ENCODE assay signal across 10 mouse cellular contexts in the genomic region with DNA sequence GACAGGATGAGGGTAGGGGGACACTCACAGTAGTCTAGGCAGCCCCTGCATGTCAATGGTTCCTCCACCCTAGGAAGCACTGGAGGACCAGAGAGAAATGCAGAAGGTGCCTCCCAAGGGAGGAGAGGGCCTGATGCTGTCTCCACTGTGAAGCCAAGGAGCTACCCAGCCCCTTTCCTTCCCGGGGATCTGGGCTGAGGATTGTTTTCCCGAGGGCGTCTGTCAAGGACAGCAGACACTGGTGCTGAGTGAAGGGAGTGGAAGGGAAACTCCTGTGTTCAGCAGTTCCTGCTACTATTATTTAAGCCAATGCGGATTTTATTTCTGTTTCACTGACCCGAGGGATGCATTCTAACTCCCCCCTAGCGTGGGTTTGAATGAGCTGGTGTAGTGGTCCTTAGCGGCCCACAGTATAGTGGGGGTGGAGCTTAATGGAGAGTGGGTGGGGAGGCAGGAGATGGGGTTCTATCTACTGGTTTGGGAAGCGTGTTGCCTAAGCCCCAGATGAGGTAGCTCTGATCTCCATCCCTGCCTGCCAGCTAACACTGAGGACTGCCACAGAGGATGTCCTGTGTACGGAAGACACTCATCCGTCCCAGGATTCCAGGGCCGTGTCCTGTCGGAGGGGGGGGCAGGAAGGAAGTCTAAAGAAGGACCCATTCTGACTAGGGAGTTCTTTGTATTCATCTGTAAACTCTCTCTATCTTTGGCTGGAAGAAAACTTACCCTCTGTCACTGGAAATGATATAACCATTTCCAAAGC. TPM values are rescaled to one million over a fixed set of nuclear protein-coding genes. Genes with fewer than 3 reads are reported as not detected.
A peak's percentile ranks its signal among the peaks of the same experiment; 100 is the strongest.
DNase-seq lines count a peak whose midpoint lies in the region; ATAC-seq lines count a peak whose summit lies in the region.
"Had no signal": no experiment of that assay in that cellular context is flagged by ENCODE, and none has a peak within 500 bp of the region (broad histone marks: within the 10 kb centered on the region; RNA-seq: fewer than 3 reads in every experiment).

No protein-coding gene starts in this region.

- H3K9ac ChIP-seq in hindbrain, embryonic 12.5 days: no peak overlapping the region
- H3K9ac ChIP-seq in limb, embryonic 15.5 days: no peak overlapping the region
- H3K9ac ChIP-seq in midbrain, embryonic 16.5 days (ENCODE audit: low read depth, low read length): no peak overlapping the region

- no peaks in the 10 kb centered on the region for H3K36me3 ChIP-seq in hindbrain, embryonic 12.5 days
- no peaks in the 10 kb centered on the region for H3K36me3 ChIP-seq in limb, embryonic 15.5 days
- H3K36me3 ChIP-seq in midbrain, embryonic 16.5 days (ENCODE audit: control insufficient read depth, insufficient read depth, low read length): no peaks in the 10 kb centered on the region

- no peak overlapping the region for H3K4me2 ChIP-seq in hindbrain, embryonic 12.5 days (replicated peaks)
- H3K4me2 ChIP-seq in limb, embryonic 15.5 days: no peak overlapping the region
- no peak overlapping the region for H3K4me2 ChIP-seq in midbrain, embryonic 16.5 days (ENCODE audit: low read length)

- H3K9me3 ChIP-seq in hindbrain, embryonic 12.5 days (replicated peaks): no peaks in the 10 kb centered on the region
- H3K9me3 ChIP-seq in limb, embryonic 15.5 days: no peaks in the 10 kb centered on the region
- H3K9me3 ChIP-seq in midbrain, embryonic 16.5 days (replicated peaks; ENCODE audit: control insufficient read depth, low read length, poor library complexity, severe bottlenecking): no peaks in the 10 kb centered on the region

- no peaks in the 10 kb centered on the region for H3K27me3 ChIP-seq in hindbrain, embryonic 12.5 days
- no peaks in the 10 kb centered on the region for H3K27me3 ChIP-seq in limb, embryonic 15.5 days
- no peaks in the 10 kb centered on the region for H3K27me3 ChIP-seq in midbrain, embryonic 16.5 days (ENCODE audit: control insufficient read depth, insufficient read depth, low read depth, low read length)

- intact Hi-C loops in heart, postnatal 25 days (cut with DNase I): loop anchor here (1.0 to 5.0 kb wide), 2 partner anchors 19 to 38 kb away; no protein-coding TSS in a partner anchor
- intact Hi-C loops in left cerebral cortex, postnatal 25 days (cut with DNase I): no loop called here
- intact Hi-C loops in left cerebral cortex, postnatal 36 days (cut with DNase I): loop anchor here (5.0 kb wide), 1 partner anchor 242 kb away; no protein-coding TSS in a partner anchor

- WGBS in hindbrain, embryonic 12.5 days: 48% methylated on average over 12 of the region's 12 CpGs
- WGBS in limb, embryonic 15.5 days: 56% methylated on average over 12 of the region's 12 CpGs
- WGBS in midbrain, embryonic 16.5 days: 55% methylated on average over 12 of the region's 12 CpGs

- ATAC-seq in hindbrain, embryonic 12.5 days (ENCODE audit: low FRiP score): no peak
- 0 out of 2 replicates have a peak, but pooled peaks have one; percentile 22 for ATAC-seq in limb, embryonic 15.5 days (ENCODE audit: insufficient number of reproducible peaks, low FRiP score, low TSS enrichment, low read depth)
- peak; percentile 34; the same call in 1 of the 2 replicates for ATAC-seq in midbrain, embryonic 16.5 days

- peak; percentile 97 for DNase-seq in heart, adult 11 months
- DNase-seq in heart, postnatal 25 days (ENCODE audit: low spot score): no peak
- DNase-seq in left cerebral cortex, postnatal 25 days (ENCODE audit: low spot score in 2 of 2): no peak
- no peak for DNase-seq in thymus, adult 18-20 months
- DNase-seq in left cerebral cortex, postnatal 36 days (ENCODE audit: low spot score in 2 of 2): no peak

- H3K4me3 ChIP-seq in hindbrain, embryonic 12.5 days: no peak overlapping the region
- no peak overlapping the region for H3K4me3 ChIP-seq in limb, embryonic 15.5 days
- no peak overlapping the region for H3K4me3 ChIP-seq in midbrain, embryonic 16.5 days (ENCODE audit: low read depth, low read length)

- peaks cover 36% of the 10 kb centered on the region for H3K4me1 ChIP-seq in hindbrain, embryonic 12.5 days
- H3K4me1 ChIP-seq in limb, embryonic 15.5 days: peaks cover 10% of the 10 kb centered on the region
- peaks cover 17% of the 10 kb centered on the region for H3K4me1 ChIP-seq in midbrain, embryonic 16.5 days (ENCODE audit: control insufficient read depth, insufficient read depth, low read length)

- H3K27ac ChIP-seq in hindbrain, embryonic 12.5 days: 0 out of 2 replicates have a peak overlapping the region, but pooled peaks have one; percentile 19
- H3K27ac ChIP-seq in limb, embryonic 15.5 days: no peak overlapping the region
- peak overlapping the region; percentile 48; the same call in 1 of the 2 replicates for H3K27ac ChIP-seq in midbrain, embryonic 16.5 days (ENCODE audit: low read length)

RNA-seq across cellular contexts. Expression of gene Abcg1, which starts 21.8 kb away (rescaled TPM):
- 1 to 10 TPM; 3.8 to 6.0 TPM for total RNA-seq in heart, postnatal 25 days (2021)
- polyA plus RNA-seq in hindbrain, embryonic 12.5 days (2016; fragmentation: Nextera tagmentation; extraction: Ambion mirVana): 15.3 and 17.5 TPM in 2 replicates
- polyA plus RNA-seq in limb, embryonic 15.5 days (2015; fragmentation: Nextera tagmentation; extraction: Ambion mirVana): 8.6 and 9.2 TPM in 2 replicates
- 23.7 and 24.3 TPM in 2 replicates for polyA plus RNA-seq in midbrain, embryonic 16.5 days (2015; fragmentation: Nextera tagmentation; extraction: Ambion mirVana)
- 10 to 100 TPM; 61.4 to 65.9 TPM for total RNA-seq in left cerebral cortex, postnatal 25 days (2021)
- total RNA-seq in left cerebral cortex, postnatal 36 days (2021): 10 to 100 TPM; 65.5 to 77.2 TPM

RNA-seq across cellular contexts. Expression of gene Tff3, which starts 50.2 kb away (rescaled TPM):
- total RNA-seq in heart, postnatal 25 days (2021): not detected
- polyA plus RNA-seq in hindbrain, embryonic 12.5 days (2016; fragmentation: Nextera tagmentation; extraction: Ambion mirVana): 0.53 TPM in 1 of 2 replicates, not detected in the other
- 0.35 TPM in 1 of 2 replicates, not detected in the other for polyA plus RNA-seq in limb, embryonic 15.5 days (2015; fragmentation: Nextera tagmentation; extraction: Ambion mirVana)
- 0.70 and 1.3 TPM in 2 replicates for polyA plus RNA-seq in midbrain, embryonic 16.5 days (2015; fragmentation: Nextera tagmentation; extraction: Ambion mirVana)
- total RNA-seq in left cerebral cortex, postnatal 25 days (2021): not detected
- total RNA-seq in left cerebral cortex, postnatal 36 days (2021): not detected
- total RNA-seq: gastrocnemius, adult 8-10 months; megakaryocyte, adult 5-6 weeks had no signal

Comparison
In these comparisons a context has a peak if more than half of its experiments do, and no peak if none do; other contexts are left out.
1. RNA of gene Abcg1, which starts 21.8 kb away (total RNA-seq): 65.5 to 77.2 TPM in left cerebral cortex, postnatal 36 days and 61.4 to 65.9 TPM in left cerebral cortex, postnatal 25 days; 3.8 to 6.0 TPM in heart, postnatal 25 days; every median in the first group is over 4 times any median in the second.